Mouse (Mus musculus) MEL (cell line): ENCODE measurements around the gene Hs6st1. TPM values are rescaled to one million over a fixed set of nuclear protein-coding genes. Genes with fewer than 3 reads are reported as not detected.

Experiments
- DNase-seq: peaks from one replicate; pipeline ENCODE4 v3.0.0; 2011; ENCODE audit warnings: low read depth, low spot score
- H3K27ac ChIP-seq: 2 replicates; pipeline ENCODE4 v1.5.1; 2012; ENCODE audit warnings: low read depth, mild to moderate bottlenecking, control low read depth, low read length, moderate library complexity; ENCODE audit not compliant: control insufficient read depth
- H3K27me3 ChIP-seq, 2 experiments: fragments of 150-350 bp in 1 of 2; sonication (generic) in 1 of 2; 2 replicates each; pipeline ENCODE4 v1.6.1; 2012; ENCODE audit warnings: low read length in 2 of 2, mild to moderate bottlenecking in 2 of 2, improper control_type of control experiment in 1 of 2, moderate library complexity in 1 of 2; ENCODE audit not compliant: insufficient read depth in 2 of 2, control insufficient read depth in 1 of 2
- H3K36me3 ChIP-seq, 2 experiments: 2 replicates each; pipeline ENCODE4 v1.6.1; 2012 to 2014; ENCODE audit warnings: low read length in 2 of 2, improper control_type of control experiment in 1 of 2, inconsistent platforms in 1 of 2, mild to moderate bottlenecking in 1 of 2; ENCODE audit not compliant: insufficient read depth in 2 of 2, control insufficient read depth in 1 of 2
- H3K4me1 ChIP-seq, 2 experiments: fragments of 150-350 bp in 1 of 2; sonication (generic) in 1 of 2; 2 replicates each; pipeline ENCODE4 v1.6.1; 2012; ENCODE audit warnings: low read length in 2 of 2, improper control_type of control experiment in 1 of 2, mild to moderate bottlenecking in 1 of 2; ENCODE audit not compliant: insufficient read depth in 2 of 2, control insufficient read depth in 1 of 2
- H3K4me3 ChIP-seq, 2 experiments: fragments of 150-350 bp in 1 of 2; sonication (generic) in 1 of 2; 2 replicates each; pipeline ENCODE4 v1.5.1; 2012; ENCODE audit warnings: low read depth in 2 of 2, low read length in 2 of 2, mild to moderate bottlenecking in 2 of 2, moderate library complexity in 2 of 2, control low read depth in 1 of 2, improper control_type of control experiment in 1 of 2; ENCODE audit not compliant: control insufficient read depth in 1 of 2, insufficient read depth in 1 of 2
- H3K79me2 ChIP-seq: 2 replicates; pipeline ENCODE4 v1.6.1; 2012; ENCODE audit warnings: mild to moderate bottlenecking, low read length, moderate library complexity; ENCODE audit not compliant: control insufficient read depth, poor library complexity, insufficient read depth
- H3K9ac ChIP-seq: 2 replicates; pipeline ENCODE4 v1.6.1; 2012; ENCODE audit warnings: low read depth, mild to moderate bottlenecking, control low read depth, low read length, moderate library complexity; ENCODE audit not compliant: control insufficient read depth, poor library complexity, severe bottlenecking
- H3K9me3 ChIP-seq: fragments of 150-350 bp; sonication (generic); replicated peaks from 2 replicates; pipeline ENCODE4 v1.6.1; 2012; ENCODE audit warnings: mild to moderate bottlenecking, low read length, improper control_type of control experiment, moderate library complexity; ENCODE audit not compliant: insufficient read depth
- BHLHE40 ChIP-seq: IDR thresholded peaks from 2 replicates; pipeline ENCODE4 v1.6.1; 2012; ENCODE audit warnings: low read depth, mild to moderate bottlenecking, inconsistent platforms, low read length, improper control_type of control experiment, borderline replicate concordance
- CHD1 ChIP-seq: IDR thresholded peaks from 2 replicates; pipeline ENCODE4 v1.6.1; 2012; ENCODE audit warnings: low read depth, mild to moderate bottlenecking, inconsistent platforms, low read length, improper control_type of control experiment
- CHD2 ChIP-seq: IDR thresholded peaks from 2 replicates; pipeline ENCODE4 v1.6.1; 2011; ENCODE audit warnings: low read length, improper control_type of control experiment
- CTCF ChIP-seq, 3 experiments: IDR thresholded peaks in 2 of 3; conservative IDR thresholded peaks in 1 of 3; 2 replicates each; pipeline ENCODE4 v1.5.1; 2011 to 2012; ENCODE audit warnings: low read length in 3 of 3, low read depth in 2 of 3, mild to moderate bottlenecking in 2 of 3, improper control_type of control experiment in 1 of 3, inconsistent platforms in 1 of 3, mixed read lengths in 1 of 3, moderate library complexity in 1 of 3; ENCODE audit not compliant: control insufficient read depth in 1 of 3, insufficient read depth in 1 of 3, poor library complexity in 1 of 3, severe bottlenecking in 1 of 3
- E2F4 ChIP-seq: IDR thresholded peaks from 2 replicates; pipeline ENCODE4 v1.6.1; 2011; ENCODE audit warnings: low read depth, low read length, improper control_type of control experiment, borderline replicate concordance
- ELF1 ChIP-seq: IDR thresholded peaks from 2 replicates; pipeline ENCODE4 v1.6.1; 2014; ENCODE audit warnings: low read depth, mild to moderate bottlenecking, inconsistent platforms, low read length, improper control_type of control experiment, moderate library complexity
- EP300 ChIP-seq, 2 experiments: IDR thresholded peaks; 2 replicates each; pipeline ENCODE4 v1.6.1; 2011; ENCODE audit warnings: improper control_type of control experiment in 2 of 2, low read length in 2 of 2, low read depth in 1 of 2, mild to moderate bottlenecking in 1 of 2
- ETS1 ChIP-seq: IDR thresholded peaks from 2 replicates; pipeline ENCODE4 v1.6.1; 2012; ENCODE audit warnings: low read depth, mild to moderate bottlenecking, inconsistent platforms, low read length, improper control_type of control experiment, moderate library complexity
- GABPA ChIP-seq: IDR thresholded peaks from 2 replicates; pipeline ENCODE4 v1.6.1; 2012; ENCODE audit warnings: low read depth, mild to moderate bottlenecking, inconsistent platforms, low read length, improper control_type of control experiment, moderate library complexity
- GATA1 ChIP-seq: IDR thresholded peaks from 2 replicates; pipeline ENCODE4 v1.6.1; 2011; ENCODE audit warnings: low read depth, low read length, improper control_type of control experiment
- HCFC1 ChIP-seq: IDR thresholded peaks from 2 replicates; pipeline ENCODE4 v1.6.1; 2012; ENCODE audit warnings: low read depth, mild to moderate bottlenecking, inconsistent platforms, low read length, improper control_type of control experiment, moderate library complexity
- JUND ChIP-seq: IDR thresholded peaks from 2 replicates; pipeline ENCODE4 v1.6.1; 2011; ENCODE audit warnings: low read depth, mild to moderate bottlenecking, improper control_type of control experiment, low read length
- KAT2A ChIP-seq: conservative IDR thresholded peaks from 2 replicates; pipeline ENCODE4 v1.6.1; 2012; ENCODE audit warnings: low read depth, low read length, improper control_type of control experiment, inconsistent platforms
- MAFK ChIP-seq: IDR thresholded peaks from 2 replicates; pipeline ENCODE4 v1.6.1; 2011; ENCODE audit warnings: low read depth, mild to moderate bottlenecking, low read length, improper control_type of control experiment, borderline replicate concordance
- MAX ChIP-seq: IDR thresholded peaks from 2 replicates; pipeline ENCODE4 v1.6.1; 2011; ENCODE audit warnings: low read length, improper control_type of control experiment
- MAZ ChIP-seq: IDR thresholded peaks from 2 replicates; pipeline ENCODE4 v1.6.1; 2012; ENCODE audit warnings: low read depth, mild to moderate bottlenecking, inconsistent platforms, low read length, improper control_type of control experiment
- MEF2A ChIP-seq: IDR thresholded peaks from 2 replicates; pipeline ENCODE4 v1.6.1; 2014; ENCODE audit warnings: low read depth, mild to moderate bottlenecking, inconsistent platforms, low read length, improper control_type of control experiment; ENCODE audit not compliant: poor library complexity, insufficient replicate concordance, severe bottlenecking; ENCODE audit errors: extremely low read depth
- MXI1 ChIP-seq: IDR thresholded peaks from 2 replicates; pipeline ENCODE4 v1.6.1; 2011; ENCODE audit warnings: mild to moderate bottlenecking, low read depth, low read length, improper control_type of control experiment
- MYB ChIP-seq: IDR thresholded peaks from 2 replicates; pipeline ENCODE4 v1.6.1; 2011; ENCODE audit warnings: mild to moderate bottlenecking, low read depth, low read length, improper control_type of control experiment
- MYC ChIP-seq: IDR thresholded peaks from 2 replicates; pipeline ENCODE4 v1.6.1; 2011; ENCODE audit warnings: low read depth, mild to moderate bottlenecking, low read length, improper control_type of control experiment, moderate library complexity
- POLR2A ChIP-seq, 2 experiments: IDR thresholded peaks; 2 replicates each; pipeline ENCODE4 v1.6.1; 2011 to 2012; ENCODE audit warnings: low read length in 2 of 2, mild to moderate bottlenecking in 2 of 2, control low read depth in 1 of 2, improper control_type of control experiment in 1 of 2, low read depth in 1 of 2, moderate library complexity in 1 of 2; ENCODE audit not compliant: control insufficient read depth in 1 of 2, insufficient read depth in 1 of 2, poor library complexity in 1 of 2
- POLR2AphosphoS2 ChIP-seq: IDR thresholded peaks from 2 replicates; pipeline ENCODE4 v1.6.1; 2011; ENCODE audit warnings: low read length, improper control_type of control experiment
- POLR2AphosphoS5 ChIP-seq: IDR thresholded peaks from 2 replicates; pipeline ENCODE4 v1.6.1; 2012; ENCODE audit warnings: low read depth, borderline replicate concordance, mild to moderate bottlenecking, inconsistent platforms, low read length, moderate library complexity, mixed read lengths
- RCOR1 ChIP-seq: IDR thresholded peaks from 2 replicates; pipeline ENCODE4 v1.6.1; 2012; ENCODE audit warnings: low read depth, mild to moderate bottlenecking, inconsistent platforms, low read length, improper control_type of control experiment
- SIN3A ChIP-seq: IDR thresholded peaks from 2 replicates; pipeline ENCODE4 v1.6.1; 2012; ENCODE audit warnings: low read length, improper control_type of control experiment, inconsistent platforms
- SMC3 ChIP-seq: IDR thresholded peaks from 2 replicates; pipeline ENCODE4 v1.6.1; 2011; ENCODE audit warnings: low read depth, low read length, improper control_type of control experiment
- TAL1 ChIP-seq: IDR thresholded peaks from 2 replicates; pipeline ENCODE4 v1.6.1; 2012; ENCODE audit warnings: mild to moderate bottlenecking, inconsistent platforms, low read length, moderate library complexity, mixed read lengths
- TBP ChIP-seq: IDR thresholded peaks from 2 replicates; pipeline ENCODE4 v1.8.0; 2011; ENCODE audit warnings: low read depth, low read length, improper control_type of control experiment
- TCF12 ChIP-seq: IDR thresholded peaks from 2 replicates; pipeline ENCODE4 v1.6.1; 2014; ENCODE audit warnings: low read depth, mild to moderate bottlenecking, inconsistent platforms, low read length, improper control_type of control experiment, moderate library complexity
- UBTF ChIP-seq: IDR thresholded peaks from 2 replicates; pipeline ENCODE4 v1.6.1; 2012; ENCODE audit warnings: low read depth, mild to moderate bottlenecking, inconsistent platforms, low read length, improper control_type of control experiment, moderate library complexity, borderline replicate concordance; ENCODE audit not compliant: insufficient read depth
- USF1 ChIP-seq: IDR thresholded peaks from 2 replicates; pipeline ENCODE4 v1.6.1; 2014; ENCODE audit warnings: low read depth, mild to moderate bottlenecking, inconsistent platforms, low read length, improper control_type of control experiment, moderate library complexity
- USF2 ChIP-seq, 2 experiments: IDR thresholded peaks; 2 replicates each; pipeline ENCODE4 v1.6.1; 2011 to 2012; ENCODE audit warnings: improper control_type of control experiment in 2 of 2, low read length in 2 of 2, borderline replicate concordance in 1 of 2, inconsistent platforms in 1 of 2, low read depth in 1 of 2, mild to moderate bottlenecking in 1 of 2; ENCODE audit not compliant: insufficient read depth in 1 of 2
- ZC3H11A ChIP-seq: IDR thresholded peaks from 2 replicates; pipeline ENCODE4 v1.6.1; 2012; ENCODE audit warnings: low read depth, mild to moderate bottlenecking, inconsistent platforms, low read length, improper control_type of control experiment
- ZKSCAN1 ChIP-seq: IDR thresholded peaks from 2 replicates; pipeline ENCODE4 v1.6.1; 2012; ENCODE audit warnings: low read depth, mild to moderate bottlenecking, inconsistent platforms, low read length, improper control_type of control experiment, moderate library complexity
- ZMIZ1 ChIP-seq: IDR thresholded peaks from 2 replicates; pipeline ENCODE4 v1.6.1; 2012; ENCODE audit warnings: low read depth, mild to moderate bottlenecking, inconsistent platforms, low read length, improper control_type of control experiment, moderate library complexity
- ZNF384 ChIP-seq: IDR thresholded peaks from 2 replicates; pipeline ENCODE4 v1.6.1; 2012; ENCODE audit warnings: low read depth, mild to moderate bottlenecking, inconsistent platforms, low read length, improper control_type of control experiment
- polyA plus RNA-seq, 2 experiments: library from polyadenylated mRNA; stranded (reverse) in 1 of 2; unstranded in 1 of 2; fragments of >175 nt in 1 of 2; fragments of >200 nt in 1 of 2; gene quantifications; 2 replicates each; pipeline versions ENCODE4 v1.2.1 to v1.2.4; 2012; ENCODE audit warnings: low replicate concordance in 2 of 2, low read depth in 1 of 2; ENCODE audit not compliant: insufficient read length in 2 of 2, insufficient read depth in 1 of 2, missing spikeins in 1 of 2
- total RNA-seq: library from RNA; depleted of rRNA; stranded (reverse); fragments of 300-350 nt; gene quantifications from 2 replicates; pipeline ENCODE4 v1.2.3, GENCODE M21; 2012; rRNA removed

Hs6st1 gene
- total RNA-seq (30.3 and 33.0 TPM in 2 replicates), polyA plus RNA-seq (10 to 100 TPM; 45.7 to 52.0 TPM)

DNA sequence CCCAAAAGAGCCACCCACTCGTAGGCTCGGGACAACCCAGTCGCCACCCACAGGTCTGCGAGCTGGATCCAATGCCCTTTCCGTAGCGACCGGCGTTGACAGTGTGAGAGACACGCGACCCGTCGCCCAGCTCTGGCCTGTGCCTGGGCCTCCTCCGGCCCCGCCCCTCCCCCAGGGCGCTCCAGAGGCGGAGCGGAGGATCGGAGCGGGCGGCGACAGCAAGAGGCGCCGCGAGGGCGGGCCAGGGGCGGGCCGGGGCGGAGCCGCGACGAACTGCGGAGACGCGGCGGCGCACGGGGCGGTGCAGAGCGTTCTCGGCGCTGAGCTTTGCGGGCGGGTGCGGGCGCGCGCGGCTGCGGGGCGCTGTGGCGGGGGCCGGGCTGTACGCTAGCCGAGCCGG, at the start of gene Hs6st1:
Gene Hs6st1, plus strand, starts transcription at position 325 of the 400 bp plus-strand sequence.
- H3K36me3 ChIP-seq = peaks cover 0 to 25% of the 10 kb centered on the region in 2 experiments; a peak in 2 of 4 replicates
- peak within 1 kb of the TSS; percentile 83 to 94 for H3K4me3 ChIP-seq
- peaks cover 12 to 45% of the 10 kb centered on the region in 2 experiments for H3K4me1 ChIP-seq
- no peaks in the 10 kb centered on the region for H3K9me3 ChIP-seq
- H3K9ac ChIP-seq = peak within 1 kb of the TSS; percentile 78
- H3K79me2 ChIP-seq = peaks cover 48% of the 10 kb centered on the region
- peak; percentile 92 for DNase-seq
- H3K27me3 ChIP-seq = no peaks in the 10 kb centered on the region
- peak within 1 kb of the TSS; percentile 23 for H3K27ac ChIP-seq
- TF ChIP-seq TBP = no peak; the same call in 1 of the 2 replicates
- no peak for TF ChIP-seq KAT2A
- peak; percentile 80 for TF ChIP-seq MXI1
- no peak for TF ChIP-seq MAFK
- TF ChIP-seq POLR2A (IDR thresholded peaks at IDR 0.05; ENCODE audit: control insufficient read depth in 1 of 2, insufficient read depth in 1 of 2, low read depth in 1 of 2, low read length in 2 of 2, poor library complexity in 1 of 2) = peak; percentile 73 to 80
- 0 out of 2 replicates have a peak, but pooled peaks have one; percentile 17 for TF ChIP-seq ELF1
- TF ChIP-seq ZMIZ1 = peak; percentile 54; the same call in 1 of the 2 replicates
- no peak for TF ChIP-seq E2F4
- TF ChIP-seq USF1 = no peak
- TF ChIP-seq POLR2AphosphoS5 = no peak
- no peak for TF ChIP-seq GABPA
- TF ChIP-seq MAX = peak; percentile 52; the same call in 1 of the 2 replicates
- no peak for TF ChIP-seq MEF2A
- peak; percentile 19; the same call in 1 of the 2 replicates for TF ChIP-seq SMC3
- peak; percentile 80; the same call in 1 of the 2 replicates for TF ChIP-seq POLR2AphosphoS2
- no peak for TF ChIP-seq ZKSCAN1
- TF ChIP-seq CHD2 = no peak
- 0 out of 4 replicates have a peak, but pooled peaks of 1 of the 2 experiments have one; percentile 15 for TF ChIP-seq EP300 (IDR thresholded peaks at IDR 0.05; ENCODE audit: low read depth in 1 of 2, low read length in 2 of 2)
- TF ChIP-seq RCOR1 = 0 out of 2 replicates have a peak, but pooled peaks have one; percentile 7
- TF ChIP-seq ZNF384 = no peak
- 0 out of 2 replicates have a peak, but pooled peaks have one; percentile 38 for TF ChIP-seq UBTF
- peak; percentile 63; the same call in 1 of the 2 replicates for TF ChIP-seq TCF12
- no peak for TF ChIP-seq TAL1
- TF ChIP-seq CTCF (IDR thresholded peaks at IDR 0.05 in 2 of 3, conservative IDR thresholded peaks at IDR 0.05 in 1 of 3; ENCODE audit: control insufficient read depth in 1 of 3, insufficient read depth in 1 of 3, low read depth in 2 of 3, low read length in 3 of 3, poor library complexity in 1 of 3, severe bottlenecking in 1 of 3) = no peak; a peak in 1 of 6 replicates
- TF ChIP-seq ETS1 = no peak
- TF ChIP-seq CHD1 = no peak
- no peak for TF ChIP-seq MYB
- no peak for TF ChIP-seq GATA1
- TF ChIP-seq JUND = no peak
- TF ChIP-seq BHLHE40 = 0 out of 2 replicates have a peak, but pooled peaks have one; percentile 28
- no peak for TF ChIP-seq MYC
- TF ChIP-seq HCFC1 = peak; percentile 74
- TF ChIP-seq USF2 (IDR thresholded peaks at IDR 0.05; ENCODE audit: borderline replicate concordance in 1 of 2, insufficient read depth in 1 of 2, low read depth in 1 of 2, low read length in 2 of 2) = no peak
- peak; percentile 87 for TF ChIP-seq SIN3A
- TF ChIP-seq ZC3H11A = no peak
- peak; percentile 77; the same call in 1 of the 2 replicates for TF ChIP-seq MAZ
